Mouse (Mus musculus) neural tube, embryonic 14.5 days (tissue): ENCODE results near the gene Meox2. TPM values are rescaled to one million over a fixed set of nuclear protein-coding genes. Genes with fewer than 3 reads are reported as not detected.
A peak's percentile ranks its signal among the peaks of the same experiment; 100 is the strongest.
"Not testable (repeated sequence)": the region's sequence is repeated elsewhere in the genome, so short reads cannot be mapped to it uniquely, and the experiment has no call there.

ENCODE experiments used
- ATAC-seq: fragments of 200-750 bp; cut with Nextera tagmentation; 2 replicates; pipeline ENCODE4 v1.8.0; 2017; ENCODE audit warnings: low read depth, mild to moderate bottlenecking, moderate TSS enrichment, moderate library complexity
- H3K27ac ChIP-seq: fragments of 300-500 bp; sonication (generic); 2 replicates; pipeline ENCODE4 v1.5.1; 2014; ENCODE audit warnings: low read depth, mild to moderate bottlenecking, control low read depth, low read length, moderate library complexity, mixed read lengths
- H3K27me3 ChIP-seq: fragments of 300-500 bp; sonication (generic); 2 replicates; pipeline ENCODE4 v1.6.1; 2014; ENCODE audit warnings: low read length; ENCODE audit not compliant: control insufficient read depth, insufficient read depth
- H3K36me3 ChIP-seq: fragments of 300-500 bp; sonication (generic); 2 replicates; pipeline ENCODE4 v1.6.1; 2014; ENCODE audit warnings: low read length, mixed read lengths; ENCODE audit not compliant: control insufficient read depth, insufficient read depth
- H3K4me1 ChIP-seq: fragments of 300-500 bp; sonication (generic); 2 replicates; pipeline ENCODE4 v1.6.1; 2014; ENCODE audit warnings: low read length; ENCODE audit not compliant: control insufficient read depth, insufficient read depth
- H3K4me2 ChIP-seq: fragments of 300-500 bp; sonication (generic); 2 replicates; pipeline ENCODE4 v1.6.1; 2014; ENCODE audit warnings: mild to moderate bottlenecking, low read depth, low read length, control low read depth
- H3K4me3 ChIP-seq: fragments of 300-500 bp; sonication (generic); 2 replicates; pipeline ENCODE4 v1.5.1; 2014; ENCODE audit warnings: low read depth, low read length, control low read depth, mixed read lengths
- H3K9ac ChIP-seq: fragments of 300-500 bp; sonication (generic); replicated peaks from 2 replicates; pipeline ENCODE4 v1.6.1; 2014; ENCODE audit warnings: low read depth, mild to moderate bottlenecking, control low read depth, low read length, mixed read lengths
- H3K9me3 ChIP-seq: fragments of 300-500 bp; sonication (generic); 2 replicates; pipeline ENCODE4 v1.6.1; 2016; ENCODE audit warnings: low read length; ENCODE audit not compliant: control insufficient read depth
- WGBS: fragments of 180-500 bp; shearing (Covaris S2); extraction: QIAGEN DNeasy Blood & Tissue Kit; methylation state at CpG from one replicate; pipeline ENCODE4 v1.1.7; 2014; 5-methylcytosine and 5-hydroxymethylcytosine counted together
- polyA plus RNA-seq: library from polyadenylated mRNA; unstranded; fragments of >200 nt; fragmentation: Nextera tagmentation; extraction: Ambion mirVana; gene quantifications from 2 replicates; pipeline ENCODE4 v1.2.1, GENCODE M21; 2014

Meox2 gene
- 0.31 and 2.3 TPM in 2 replicates for polyA plus RNA-seq

- Histone ChIP-seq H3K9me3 (no peaks in the 10 kb centered on the region), H3K4me1 (peaks cover 6% of the 10 kb centered on the region), H3K36me3 (no peaks in the 10 kb centered on the region), H3K9ac (0 out of 2 replicates have a peak within 1 kb of the TSS, but pooled peaks have one; percentile 28), H3K4me3 (peak within 1 kb of the TSS; percentile 37), H3K4me2 (peak within 1 kb of the TSS; percentile 79), H3K27ac (no peak within 1 kb of the TSS), H3K27me3 (peaks cover 43% of the 10 kb centered on the region)
- WGBS = under 1% methylated on average over 12 of the region's 12 CpGs
- ATAC-seq = peak; percentile 52
Measured at GRCm38 (mm10) chr12:37108390-37108738, at the start of gene Meox2. Gene Meox2, plus strand, starts transcription at chr12:37108540.

GRCm38 (mm10) chr12:37072636-37073035 lies 35.7 kb upstream of the Meox2 start:
- Histone ChIP-seq H3K4me1 (no peaks in the 10 kb centered on the region), H3K9ac (no peak overlapping the region), H3K9me3 (no peaks in the 10 kb centered on the region), H3K4me3 (no peak overlapping the region), H3K27ac (no peak overlapping the region), H3K36me3 (no peaks in the 10 kb centered on the region), H3K27me3 (no peaks in the 10 kb centered on the region), H3K4me2 (no peak overlapping the region)
- ATAC-seq = no peak
- WGBS = 34% methylated on average over 3 of the region's 3 CpGs

GRCm38 (mm10) chr12:37077308-37077707 lies 31.0 kb upstream of the Meox2 start:
- H3K4me3 ChIP-seq = no peak overlapping the region
- no peak for ATAC-seq
- no peaks in the 10 kb centered on the region for H3K9me3 ChIP-seq
- no peaks in the 10 kb centered on the region for H3K4me1 ChIP-seq
- H3K4me2 ChIP-seq = no peak overlapping the region
- H3K36me3 ChIP-seq = no peaks in the 10 kb centered on the region
- H3K27ac ChIP-seq = no peak overlapping the region
- no peak overlapping the region for H3K9ac ChIP-seq
- 67% methylated on average over 1 of the region's 1 CpGs for WGBS
- H3K27me3 ChIP-seq = no peaks in the 10 kb centered on the region

- 58% methylated on average over 5 of the region's 5 CpGs for WGBS
- not testable (repeated sequence) for ATAC-seq
Measured at GRCm38 (mm10) chr12:37080005-37080404, 28.3 kb upstream of the Meox2 start.

GRCm38 (mm10) chr12:37106541-37106940 lies 1.8 kb upstream of the Meox2 start:
- WGBS = 44% methylated on average over 8 of the region's 8 CpGs
- H3K4me3 ChIP-seq = no peak overlapping the region
- no peak overlapping the region for H3K27ac ChIP-seq
- H3K36me3 ChIP-seq = no peaks in the 10 kb centered on the region
- no peak overlapping the region for H3K9ac ChIP-seq
- no peak for ATAC-seq
- no peaks in the 10 kb centered on the region for H3K9me3 ChIP-seq
- H3K4me2 ChIP-seq = no peak overlapping the region
- peaks cover 6% of the 10 kb centered on the region for H3K4me1 ChIP-seq
- H3K27me3 ChIP-seq = peaks cover 43% of the 10 kb centered on the region

More at GRCm38 (mm10) chr12:37080005-37080404, 28.3 kb upstream of the Meox2 start:
- not testable (repeated sequence) for H3K9ac ChIP-seq, H3K36me3 ChIP-seq, H3K27ac ChIP-seq, H3K9me3 ChIP-seq, H3K4me2 ChIP-seq, H3K4me3 ChIP-seq, H3K27me3 ChIP-seq, H3K4me1 ChIP-seq

GRCm38 (mm10) chr12:37107150-37107549 lies 1.2 kb upstream of the Meox2 start:
- Histone ChIP-seq H3K9ac (no peak overlapping the region), H3K4me1 (peaks cover 6% of the 10 kb centered on the region), H3K4me2 (no peak overlapping the region), H3K36me3 (no peaks in the 10 kb centered on the region), H3K4me3 (no peak overlapping the region), H3K27me3 (peaks cover 43% of the 10 kb centered on the region), H3K27ac (no peak overlapping the region), H3K9me3 (no peaks in the 10 kb centered on the region)
- no peak for ATAC-seq
- WGBS = 55% methylated on average over 2 of the region's 2 CpGs

- H3K36me3 ChIP-seq = no peaks in the 10 kb centered on the region
- H3K4me2 ChIP-seq = peak overlapping the region; percentile 79
- H3K27ac ChIP-seq = no peak overlapping the region
- H3K9ac ChIP-seq = no peak overlapping the region
- peaks cover 6% of the 10 kb centered on the region for H3K4me1 ChIP-seq
- H3K4me3 ChIP-seq = peak overlapping the region; percentile 37
- 18% methylated on average over 20 of the region's 20 CpGs for WGBS
- peaks cover 43% of the 10 kb centered on the region for H3K27me3 ChIP-seq
- H3K9me3 ChIP-seq = no peaks in the 10 kb centered on the region
- ATAC-seq = peak; percentile 38; the same call in 1 of the 2 replicates
Measured at GRCm38 (mm10) chr12:37107713-37108389, 489 bp upstream of the Meox2 start.

GRCm38 (mm10) chr12:37108819-37109473 lies 606 bp downstream of the Meox2 start:
- peak; percentile 77 for ATAC-seq

GRCm38 (mm10) chr12:37109474-37110012 lies 1.2 kb downstream of the Meox2 start:
- Histone ChIP-seq H3K4me3 (peak overlapping the region; percentile 37), H3K9ac (no peak overlapping the region), H3K9me3 (no peaks in the 10 kb centered on the region), H3K4me1 (peaks cover 6% of the 10 kb centered on the region), H3K36me3 (no peaks in the 10 kb centered on the region), H3K4me2 (peak overlapping the region; percentile 79), H3K27me3 (peaks cover 43% of the 10 kb centered on the region), H3K27ac (no peak overlapping the region)
- peak; percentile 54 for ATAC-seq
- 5% methylated on average over 18 of the region's 18 CpGs for WGBS

More at GRCm38 (mm10) chr12:37108819-37109473, 606 bp downstream of the Meox2 start:
- peaks cover 6% of the 10 kb centered on the region for H3K4me1 ChIP-seq
- WGBS = 1% methylated on average over 29 of the region's 29 CpGs
- H3K9ac ChIP-seq = 0 out of 2 replicates have a peak overlapping the region, but pooled peaks have one; percentile 28
- peak overlapping the region; percentile 79 for H3K4me2 ChIP-seq
- H3K27ac ChIP-seq = no peak overlapping the region
- H3K4me3 ChIP-seq = peak overlapping the region; percentile 37
- H3K27me3 ChIP-seq = peaks cover 43% of the 10 kb centered on the region
- H3K36me3 ChIP-seq = no peaks in the 10 kb centered on the region
- no peaks in the 10 kb centered on the region for H3K9me3 ChIP-seq
